Mouse (Mus musculus) liver, embryonic 14.5 days (tissue): ENCODE results near the gene Ccdc36.

Source experiments
- CTCF ChIP-seq: IDR thresholded peaks from 2 replicates; pipeline ENCODE4 v1.5.1; 2016; ENCODE audit warnings: antibody characterized with exemption, low read depth, control low read depth
- EP300 ChIP-seq: IDR thresholded peaks from 2 replicates; pipeline ENCODE4 v1.6.1; 2016; ENCODE audit warnings: antibody characterized with exemption, low read depth

DNA sequence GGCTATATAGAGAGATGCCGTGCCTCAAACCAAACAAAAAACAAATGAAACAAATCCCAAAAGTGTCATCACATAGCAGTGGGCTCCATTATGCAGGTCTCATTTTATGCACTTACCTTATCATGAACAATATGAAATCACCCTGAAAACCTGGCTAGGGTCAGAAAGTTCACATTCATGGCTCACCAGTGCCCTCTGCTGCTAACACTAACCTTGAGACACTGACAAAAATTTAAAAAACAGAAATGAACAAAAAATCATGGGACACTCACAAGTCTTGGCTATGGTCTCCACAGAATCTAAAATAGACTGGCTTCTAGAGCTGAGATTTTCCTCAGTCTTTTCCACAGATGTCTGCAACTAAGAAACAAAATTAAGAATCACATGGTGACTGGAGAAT lies 16.1 kb downstream of the Ccdc36 start:
- TF ChIP-seq EP300 (no peak), CTCF (peak; percentile 52)
